ENCODE assay signal across 45 mouse cellular contexts in the genomic region with DNA sequence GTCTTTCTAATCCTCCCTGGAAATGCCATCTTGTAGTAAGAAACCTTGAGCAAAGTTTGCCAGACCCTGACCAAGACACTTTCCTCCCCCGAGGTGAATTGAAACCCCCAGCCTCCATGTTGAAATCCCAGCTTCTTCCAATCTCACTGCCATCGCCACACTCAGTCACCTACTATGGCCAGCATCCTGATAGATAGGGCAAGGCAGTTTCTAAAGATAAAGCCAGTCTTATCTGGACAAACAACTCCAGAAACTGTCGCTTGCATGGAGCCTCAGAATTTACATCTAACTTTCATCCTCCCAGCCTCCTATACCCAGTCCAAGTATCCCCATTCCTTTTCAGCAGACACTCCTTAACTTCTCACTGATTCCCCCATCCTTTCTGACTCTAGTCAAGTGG. TPM values are rescaled to one million over a fixed set of nuclear protein-coding genes. Genes with fewer than 3 reads are reported as not detected.
"Had no signal": no experiment of that assay in that cellular context is flagged by ENCODE, and none has a peak within 500 bp of the region (broad histone marks: within the 10 kb centered on the region; RNA-seq: fewer than 3 reads in every experiment).

No protein-coding gene starts in this region.

- H3K4me1 ChIP-seq: heart, embryonic 10.5 days; heart, embryonic 12.5 days; heart, embryonic 13.5 days; heart, embryonic 15.5 days; hindbrain, embryonic 10.5 days; hindbrain, embryonic 12.5 days; hindbrain, embryonic 13.5 days; hindbrain, embryonic 15.5 days; intestine, embryonic 15.5 days had no signal

- H3K27ac ChIP-seq: heart, embryonic 10.5 days; heart, embryonic 13.5 days; heart, embryonic 15.5 days; hindbrain, embryonic 10.5 days; hindbrain, embryonic 12.5 days; hindbrain, embryonic 13.5 days; hindbrain, embryonic 14.5 days; hindbrain, embryonic 15.5 days; hindbrain, postnatal 0 days; intestine, embryonic 15.5 days; kidney, embryonic 15.5 days; kidney, postnatal 0 days; layer of hippocampus, adult 2 months had no signal

- H3K9ac ChIP-seq: heart, embryonic 12.5 days; heart, embryonic 13.5 days; heart, embryonic 15.5 days; hindbrain, embryonic 12.5 days; hindbrain, embryonic 13.5 days; hindbrain, embryonic 14.5 days; hindbrain, embryonic 15.5 days; intestine, embryonic 15.5 days; kidney, embryonic 15.5 days had no signal

- H3K36me3 ChIP-seq: heart, embryonic 10.5 days; heart, embryonic 12.5 days; heart, embryonic 13.5 days; heart, embryonic 15.5 days; hindbrain, embryonic 10.5 days; hindbrain, embryonic 12.5 days; hindbrain, embryonic 13.5 days; hindbrain, embryonic 15.5 days; intestine, embryonic 15.5 days; kidney, embryonic 15.5 days had no signal

- H3K27me3 ChIP-seq: heart, embryonic 12.5 days; heart, embryonic 13.5 days; heart, embryonic 15.5 days; hindbrain, embryonic 12.5 days; hindbrain, embryonic 13.5 days; hindbrain, embryonic 15.5 days; intestine, embryonic 15.5 days; kidney, embryonic 15.5 days had no signal

- H3K4me3 ChIP-seq: heart, embryonic 10.5 days; heart, embryonic 12.5 days; heart, embryonic 13.5 days; heart, embryonic 15.5 days; hindbrain, embryonic 10.5 days; hindbrain, embryonic 12.5 days; hindbrain, embryonic 13.5 days; hindbrain, embryonic 15.5 days; intestine, embryonic 15.5 days; kidney, embryonic 15.5 days; layer of hippocampus, adult 2 months had no signal

- H3K9me3 ChIP-seq: heart, embryonic 10.5 days; heart, embryonic 12.5 days; heart, embryonic 13.5 days; heart, embryonic 15.5 days; hindbrain, embryonic 10.5 days; hindbrain, embryonic 12.5 days; hindbrain, embryonic 13.5 days; hindbrain, embryonic 15.5 days; intestine, embryonic 15.5 days; kidney, embryonic 15.5 days had no signal

- DNase-seq: heart, postnatal 10 days; heart, postnatal 14 days; heart, postnatal 36 days; heart, postnatal 4 days; kidney, adult 11 months; kidney, adult 18-20 months; kidney, adult 2 months; kidney, adult 8-10 months; kidney, adult 9 months; kidney, postnatal 10 days; kidney, postnatal 14 days; kidney, postnatal 25 days; kidney, postnatal 36 days; kidney, postnatal 4 days; layer of hippocampus, adult 9-11 months; layer of hippocampus, postnatal 36 days had no signal

RNA-seq across cellular contexts. Expression of gene Clrn2, which starts 37.1 kb away (rescaled TPM):
- total RNA-seq: heart, postnatal 10 days; heart, postnatal 14 days; heart, postnatal 25 days; heart, postnatal 36 days; heart, postnatal 4 days; hematopoietic stem cell, adult 5-6 weeks; hindbrain, postnatal 0 days; layer of hippocampus, postnatal 10 days had no signal
- polyA plus RNA-seq: heart, embryonic 10.5 days; heart, embryonic 11.5 days; heart, embryonic 12.5 days; heart, embryonic 13.5 days; heart, embryonic 14.5 days; heart, embryonic 15.5 days; heart, embryonic 16.5 days; heart, postnatal 0 days; hindbrain, embryonic 11.5 days; inflammation-experienced regulatory T-cells, adult 6 months; intestine, embryonic 14.5 days; intestine, embryonic 15.5 days; intestine, embryonic 16.5 days; intestine, postnatal 0 days; kidney, adult 2 months; kidney, embryonic 14.5 days; kidney, embryonic 15.5 days; kidney, embryonic 16.5 days; kidney, postnatal 0 days; large intestine, adult 2 months had no signal
